Mouse (Mus musculus): ENCODE measurements around the gene Ak8.

Gene Ak8

GRCm38 (mm10) chr2:28727786-28728404 lies 27.9 kb downstream of the Ak8 start:
- no peak for DNase-seq (ENCODE audit: inconsistent age in 2 of 2, low spot score in 1 of 2)

- no peak for DNase-seq (ENCODE audit: inconsistent age in 2 of 2, low spot score in 1 of 2)
Observed at GRCm38 (mm10) chr2:28730676-28731075, 30.7 kb downstream of the Ak8 start.

GRCm38 (mm10) chr2:28737112-28737511 lies 37.1 kb downstream of the Ak8 start:
- DNase-seq (ENCODE audit: inconsistent age in 2 of 2, low spot score in 1 of 2) = no peak

- no peak for DNase-seq (ENCODE audit: inconsistent age in 2 of 2, low spot score in 1 of 2)
Observed at GRCm38 (mm10) chr2:28740159-28740558, 40.2 kb downstream of the Ak8 start.

GRCm38 (mm10) chr2:28742701-28743100 lies 42.7 kb downstream of the Ak8 start:
- peak; percentile 43 to 60 for DNase-seq (ENCODE audit: inconsistent age in 2 of 2, low spot score in 1 of 2)

- DNase-seq (ENCODE audit: inconsistent age in 2 of 2, low spot score in 1 of 2) = no peak
Observed at GRCm38 (mm10) chr2:28746682-28747332, 46.8 kb downstream of the Ak8 start.

- peak; percentile 54 to 90 for DNase-seq (ENCODE audit: inconsistent age in 2 of 2, low spot score in 1 of 2)
Observed at GRCm38 (mm10) chr2:28747705-28748104, 47.7 kb downstream of the Ak8 start.

GRCm38 (mm10) chr2:28751186-28751585 lies 51.2 kb downstream of the Ak8 start:
- no peak for DNase-seq (ENCODE audit: inconsistent age in 2 of 2, low spot score in 1 of 2)

GRCm38 (mm10) chr2:28751658-28752057 lies 51.7 kb downstream of the Ak8 start:
- DNase-seq (ENCODE audit: inconsistent age in 2 of 2, low spot score in 1 of 2) = peak in 1 of 2 experiments; percentile 18

- DNase-seq (ENCODE audit: inconsistent age in 2 of 2, low spot score in 1 of 2) = peak in 1 of 2 experiments; percentile 25
Observed at GRCm38 (mm10) chr2:28752388-28752787, 52.4 kb downstream of the Ak8 start.

- DNase-seq (ENCODE audit: inconsistent age in 2 of 2, low spot score in 1 of 2) = peak; percentile 77 to 94
Observed at GRCm38 (mm10) chr2:28755451-28755850, 55.5 kb downstream of the Ak8 start.

GRCm38 (mm10) chr2:28756201-28756600 lies 56.2 kb downstream of the Ak8 start:
- peak in 1 of 2 experiments; percentile 60 for DNase-seq (ENCODE audit: inconsistent age in 2 of 2, low spot score in 1 of 2)

- no peak for DNase-seq (ENCODE audit: inconsistent age in 2 of 2, low spot score in 1 of 2)
Observed at GRCm38 (mm10) chr2:28759441-28759840, 59.5 kb downstream of the Ak8 start.

GRCm38 (mm10) chr2:28766590-28766989 lies 66.6 kb downstream of the Ak8 start:
- DNase-seq (ENCODE audit: inconsistent age in 2 of 2, low spot score in 1 of 2) = no peak

GRCm38 (mm10) chr2:28767041-28767440 lies 67.1 kb downstream of the Ak8 start:
- DNase-seq (ENCODE audit: inconsistent age in 2 of 2, low spot score in 1 of 2) = no peak

GRCm38 (mm10) chr2:28770697-28771096 lies 70.7 kb downstream of the Ak8 start:
- peak in 1 of 2 experiments; percentile 49 for DNase-seq (ENCODE audit: inconsistent age in 2 of 2, low spot score in 1 of 2)

- no peak for DNase-seq (ENCODE audit: inconsistent age in 2 of 2, low spot score in 1 of 2)
Observed at GRCm38 (mm10) chr2:28774073-28774472, 74.1 kb downstream of the Ak8 start.

- DNase-seq (ENCODE audit: inconsistent age in 2 of 2, low spot score in 1 of 2) = no peak
Observed at GRCm38 (mm10) chr2:28776728-28777127, 76.8 kb downstream of the Ak8 start.

GRCm38 (mm10) chr2:28780001-28780782 lies 80.2 kb downstream of the Ak8 start:
- DNase-seq (ENCODE audit: inconsistent age in 2 of 2, low spot score in 1 of 2) = no peak

- no peak for DNase-seq (ENCODE audit: inconsistent age in 2 of 2, low spot score in 1 of 2)
Observed at GRCm38 (mm10) chr2:28781310-28781709, 81.3 kb downstream of the Ak8 start.

GRCm38 (mm10) chr2:28786355-28787066 lies 86.5 kb downstream of the Ak8 start:
- DNase-seq (ENCODE audit: inconsistent age in 2 of 2, low spot score in 1 of 2) = no peak

Data from adrenal gland, adult (tissue).